Mouse (Mus musculus) olfactory bulb, adult 2 months (tissue): Measurements from ENCODE around the gene Gm38392.

Experiments used
- CTCF ChIP-seq: fragments of 200-500 bp; IDR thresholded peaks from 2 replicates; pipeline ENCODE4 v1.5.1; 2012; ENCODE audit warnings: low read depth, mild to moderate bottlenecking, low read length, moderate library complexity; ENCODE audit not compliant: insufficient read depth
- POLR2A ChIP-seq: fragments of 200-500 bp; IDR thresholded peaks from 2 replicates; pipeline ENCODE4 v1.6.1; 2012; ENCODE audit warnings: mild to moderate bottlenecking, low read depth, low read length, moderate library complexity; ENCODE audit not compliant: insufficient read depth

GRCm38 (mm10) chr3:88274002-88274401 is 13.0 kb downstream of the Gm38392 start:
- TF ChIP-seq CTCF (no peak), POLR2A (no peak)
